Mouse (Mus musculus) embryonic facial prominence, embryonic 10.5 days (tissue): ENCODE measurements around the gene Taf5l. TPM values are rescaled to one million over a fixed set of nuclear protein-coding genes. Genes with fewer than 3 reads are reported as not detected.
"Not testable (repeated sequence)": the region's sequence is repeated elsewhere in the genome, so short reads cannot be mapped to it uniquely, and the experiment has no call there.

Source experiments
- DNase-seq: peaks from one replicate; pipeline ENCODE4 v3.0.0-alpha.2; 2017; ENCODE audit warnings: low spot score
- H3K27ac ChIP-seq: fragments of 300-500 bp; sonication (generic); replicated peaks from 2 replicates; pipeline ENCODE4 v1.5.1; 2016; ENCODE audit warnings: mild to moderate bottlenecking
- H3K27me3 ChIP-seq: fragments of 300-500 bp; sonication (generic); replicated peaks from 2 replicates; pipeline ENCODE4 v1.6.1; 2016; ENCODE audit warnings: low read depth, mild to moderate bottlenecking; ENCODE audit not compliant: poor library complexity, severe bottlenecking
- H3K36me3 ChIP-seq: fragments of 300-500 bp; sonication (generic); replicated peaks from 2 replicates; pipeline ENCODE4 v1.6.1; 2016; ENCODE audit warnings: mild to moderate bottlenecking, moderate library complexity
- H3K4me1 ChIP-seq: fragments of 300-500 bp; sonication (generic); 2 replicates; pipeline ENCODE4 v1.6.1; 2016
- H3K4me3 ChIP-seq: fragments of 300-500 bp; sonication (generic); 2 replicates; pipeline ENCODE4 v1.5.1; 2016; ENCODE audit warnings: mild to moderate bottlenecking, moderate library complexity
- H3K9me3 ChIP-seq: fragments of 300-500 bp; sonication (generic); 2 replicates; pipeline ENCODE4 v1.6.1; 2016; ENCODE audit warnings: mild to moderate bottlenecking
- WGBS: fragments of 180-500 bp; shearing (Covaris S2); methylation state at CpG from one replicate; pipeline ENCODE4 v1.1.7; 2016; 5-methylcytosine and 5-hydroxymethylcytosine counted together
- polyA plus RNA-seq: library from polyadenylated mRNA; unstranded; fragments of >200 nt; fragmentation: Nextera tagmentation; extraction: Ambion mirVana; gene quantifications from 2 replicates; pipeline ENCODE4 v1.2.1, GENCODE M21; 2016

The Taf5l gene
- polyA plus RNA-seq, 1 experiment from 2014 or later, result 46.4 TPM

DNA sequence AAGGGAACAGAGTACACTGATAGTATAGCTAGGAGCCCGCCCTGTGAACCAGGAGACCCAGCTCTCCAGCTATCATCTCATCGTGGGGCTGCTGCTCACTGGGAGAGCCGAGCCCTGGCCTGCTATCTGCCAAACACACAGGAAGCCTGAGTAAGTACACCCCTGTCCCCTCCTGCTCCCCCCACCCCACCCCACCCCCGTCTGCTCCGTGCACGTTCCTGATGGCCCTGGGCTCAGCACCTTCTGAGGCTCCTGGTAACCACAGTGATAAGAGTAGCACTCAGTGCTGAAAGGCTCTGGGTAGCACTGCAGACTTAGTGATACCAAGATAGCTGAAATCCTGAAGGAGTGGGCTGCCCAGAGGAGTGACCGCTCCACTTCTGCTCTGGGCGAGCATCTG lies 42.3 kb downstream of the Taf5l start:
- no peak overlapping the region for H3K27ac ChIP-seq
- peaks cover 18% of the 10 kb centered on the region for H3K27me3 ChIP-seq
- 75% methylated on average over 8 of the region's 8 CpGs for WGBS
- H3K36me3 ChIP-seq, result 0 out of 2 replicates have a peak, but pooled peaks cover 4% of the 10 kb centered on the region
- DNase-seq, result no peak
- H3K4me1 ChIP-seq, result peaks cover 28% of the 10 kb centered on the region
- H3K4me3 ChIP-seq, result no peak overlapping the region; the same call in 1 of the 2 replicates
- no peaks in the 10 kb centered on the region for H3K9me3 ChIP-seq

DNA sequence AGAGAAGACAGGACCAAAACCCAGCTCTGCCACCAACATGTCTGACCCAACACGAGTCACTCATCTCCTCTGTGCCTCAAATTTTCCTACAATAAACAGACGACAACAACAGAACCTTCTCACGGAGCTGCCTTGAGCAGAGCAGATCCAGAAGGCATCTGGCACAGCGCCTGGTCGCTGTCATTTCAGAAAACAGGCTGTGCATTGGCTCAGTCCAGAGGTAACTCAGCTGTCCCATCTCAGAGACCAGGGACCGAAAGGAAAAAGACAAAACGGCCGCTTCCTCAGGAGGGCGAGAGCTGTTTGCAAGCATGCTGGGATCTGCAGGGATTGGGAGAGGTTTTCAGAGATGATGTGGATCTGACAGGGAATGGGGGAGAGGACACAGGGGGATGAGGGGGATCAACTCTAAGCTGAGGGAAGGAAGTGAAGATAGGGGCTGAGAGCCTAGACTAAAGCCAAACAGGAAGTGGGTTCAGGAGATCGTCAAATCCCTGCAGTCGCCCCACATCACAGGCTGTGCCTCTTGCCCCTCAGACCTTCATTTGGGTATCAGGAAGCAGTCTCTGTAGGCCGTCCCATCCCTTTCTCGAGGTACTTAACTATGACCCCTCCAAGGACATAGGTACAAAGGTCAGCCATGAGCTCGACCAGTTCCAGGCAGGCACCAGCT lies 42.9 kb downstream of the Taf5l start:
- DNase-seq, result no peak
- Histone ChIP-seq H3K9me3 (no peaks in the 10 kb centered on the region), H3K4me3 (no peak overlapping the region; the same call in 1 of the 2 replicates), H3K27me3 (peaks cover 18% of the 10 kb centered on the region), H3K27ac (no peak overlapping the region), H3K4me1 (peaks cover 25% of the 10 kb centered on the region), H3K36me3 (0 out of 2 replicates have a peak, but pooled peaks cover 4% of the 10 kb centered on the region)
- WGBS, result 72% methylated on average over 14 of the region's 14 CpGs

DNA sequence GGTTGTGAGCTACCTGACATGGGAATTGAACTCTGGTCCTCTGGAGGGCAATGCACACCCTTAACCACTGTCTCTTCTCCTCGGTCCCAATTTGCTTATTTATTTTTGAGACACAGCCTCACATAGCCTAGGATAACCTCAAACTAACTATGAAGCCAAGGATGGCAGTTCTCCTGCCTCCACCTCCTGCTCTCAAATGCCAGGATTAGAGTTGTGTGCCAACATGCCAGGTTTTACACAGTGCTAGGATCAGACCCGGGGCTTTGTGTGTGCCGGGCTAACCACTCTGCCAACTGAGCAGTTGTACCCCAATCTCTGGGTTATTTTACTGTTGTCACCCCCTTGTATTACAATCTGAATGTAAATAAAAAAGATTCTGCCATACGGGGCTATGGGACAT lies 43.7 kb downstream of the Taf5l start:
- peaks cover 18% of the 10 kb centered on the region for H3K27me3 ChIP-seq
- H3K4me3 ChIP-seq, result no peak overlapping the region
- 93% methylated on average over 4 of the region's 4 CpGs for WGBS
- peaks cover 17% of the 10 kb centered on the region for H3K4me1 ChIP-seq
- no peak overlapping the region for H3K27ac ChIP-seq
- H3K9me3 ChIP-seq, result no peaks in the 10 kb centered on the region
- DNase-seq, result no peak
- 0 out of 2 replicates have a peak, but pooled peaks cover 4% of the 10 kb centered on the region for H3K36me3 ChIP-seq

DNA sequence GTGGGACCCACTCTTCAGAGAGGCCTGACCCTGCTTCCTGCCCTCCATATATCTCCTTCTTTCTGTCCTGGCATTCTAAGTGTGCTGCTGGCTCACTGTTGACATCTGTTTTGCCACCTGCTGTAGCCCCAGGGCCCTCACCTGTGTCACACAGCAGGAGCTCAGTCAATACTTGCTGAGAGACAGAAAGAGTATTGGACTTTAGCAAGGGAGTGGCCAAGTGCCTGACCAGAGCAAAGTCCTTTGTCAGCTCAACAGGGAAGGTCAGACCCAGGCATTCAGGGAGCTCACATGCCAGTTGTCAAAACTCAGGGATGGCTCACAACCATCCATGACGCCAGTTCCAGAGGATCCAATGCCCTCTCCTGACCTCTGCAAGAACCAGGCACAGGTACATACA lies 47.7 kb downstream of the Taf5l start:
- H3K36me3 ChIP-seq, result peaks cover 15% of the 10 kb centered on the region; the same call in 1 of the 2 replicates
- no peaks in the 10 kb centered on the region for H3K27me3 ChIP-seq
- H3K4me1 ChIP-seq, result peaks cover 4% of the 10 kb centered on the region; the same call in 1 of the 2 replicates
- no peaks in the 10 kb centered on the region for H3K9me3 ChIP-seq
- no peak for DNase-seq
- no peak overlapping the region for H3K4me3 ChIP-seq
- 77% methylated on average over 1 of the region's 1 CpGs for WGBS
- no peak overlapping the region for H3K27ac ChIP-seq

DNA sequence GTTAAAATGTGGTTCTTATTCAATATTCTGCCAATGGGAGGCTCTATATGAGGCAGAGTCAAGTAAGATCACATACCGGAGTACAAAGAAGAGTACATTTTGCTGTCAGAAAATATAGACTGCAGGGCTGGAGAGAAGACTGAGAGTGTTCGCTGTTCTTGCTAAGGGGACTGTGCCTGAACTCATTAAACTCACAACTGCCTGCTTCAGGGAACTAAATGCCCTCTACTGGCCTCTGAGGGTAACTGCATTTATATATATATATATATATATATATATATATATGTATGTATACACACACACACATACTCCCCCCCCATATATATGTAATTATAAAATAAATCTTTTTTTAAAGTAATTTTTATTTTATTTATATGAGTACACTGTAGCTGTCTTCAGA lies 54.3 kb downstream of the Taf5l start:
- H3K9me3 ChIP-seq, result no peaks in the 10 kb centered on the region
- H3K36me3 ChIP-seq, result peaks cover 41% of the 10 kb centered on the region
- H3K4me1 ChIP-seq, result no peaks in the 10 kb centered on the region
- H3K27me3 ChIP-seq, result no peaks in the 10 kb centered on the region
- WGBS, result 71% methylated on average over 2 of the region's 2 CpGs
- no peak overlapping the region for H3K4me3 ChIP-seq
- no peak for DNase-seq
- no peak overlapping the region for H3K27ac ChIP-seq

DNA sequence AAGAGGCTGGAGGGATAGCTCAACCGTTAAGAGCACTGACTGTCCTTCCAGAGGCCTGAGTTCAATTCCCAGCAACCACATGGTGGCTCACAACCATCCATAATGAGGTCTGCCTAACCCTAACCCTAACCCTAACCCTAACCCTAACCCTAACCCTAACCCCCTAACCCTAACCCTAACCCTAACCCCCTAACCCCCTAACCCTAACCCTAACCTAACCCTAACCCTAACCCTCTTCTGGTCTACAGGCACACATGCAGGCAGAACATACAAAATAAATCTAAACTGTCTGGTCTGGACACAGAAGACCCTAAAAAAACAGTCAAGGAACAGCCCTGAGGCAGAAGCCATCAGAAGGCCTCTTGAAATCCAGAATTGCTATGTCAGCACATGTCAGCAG lies 59.8 kb downstream of the Taf5l start:
- 74% methylated on average over 1 of the region's 1 CpGs for WGBS

DNA sequence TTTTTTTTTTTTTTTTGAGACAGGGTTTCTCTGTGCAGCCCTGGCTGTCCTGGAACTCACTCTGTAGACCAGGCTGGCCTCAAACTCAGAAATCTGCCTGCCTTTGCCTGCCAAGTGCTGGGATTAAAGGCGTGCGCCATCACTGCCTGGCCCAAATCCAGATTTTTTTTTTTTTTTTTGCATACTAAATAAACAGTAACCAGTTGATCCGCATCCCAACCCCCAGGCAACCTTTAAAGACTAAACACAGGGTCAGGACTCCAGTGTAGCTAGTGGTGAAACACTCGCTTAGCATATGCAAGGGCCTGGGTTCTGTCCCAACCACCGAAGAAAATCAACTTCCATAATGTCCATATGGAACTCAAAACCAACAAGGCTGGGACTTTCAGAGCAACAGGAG lies 60.6 kb downstream of the Taf5l start:
- DNase-seq, H3K9me3 ChIP-seq, H3K4me3 ChIP-seq, H3K4me1 ChIP-seq, H3K27ac ChIP-seq, H3K27me3 ChIP-seq: not testable (repeated sequence)
- peaks cover 64% of the 10 kb centered on the region for H3K36me3 ChIP-seq
- 94% methylated on average over 5 of the region's 5 CpGs for WGBS

More for the DNA sequence above, 59.8 kb downstream of the Taf5l start:
- peaks cover 70% of the 10 kb centered on the region for H3K36me3 ChIP-seq
- no peaks in the 10 kb centered on the region for H3K9me3 ChIP-seq
- no peak overlapping the region for H3K4me3 ChIP-seq
- H3K4me1 ChIP-seq, result no peaks in the 10 kb centered on the region
- H3K27me3 ChIP-seq, result no peaks in the 10 kb centered on the region
- DNase-seq, result no peak
- H3K27ac ChIP-seq, result no peak overlapping the region

DNA sequence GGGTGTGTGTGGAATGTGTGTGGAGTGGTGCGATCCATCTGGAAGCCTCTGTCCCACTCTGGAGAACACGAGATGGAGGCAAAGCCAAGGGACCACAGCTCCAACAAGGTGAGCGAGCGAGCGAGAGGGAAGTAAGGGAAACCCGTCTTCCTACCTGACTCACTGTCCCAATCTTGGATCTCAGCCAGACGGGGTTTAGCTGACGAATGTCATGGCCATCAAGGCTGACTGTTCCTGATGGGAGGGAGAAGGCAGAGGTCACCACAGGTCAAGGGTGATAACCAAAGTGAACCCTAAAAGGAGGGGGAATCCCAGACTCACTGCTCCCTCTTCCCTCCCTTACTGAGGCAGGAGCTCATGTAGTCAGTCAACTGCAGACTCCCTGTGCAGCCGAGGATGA lies 61.1 kb downstream of the Taf5l start:
- H3K27ac ChIP-seq, result no peak overlapping the region
- H3K4me3 ChIP-seq, result no peak overlapping the region
- no peaks in the 10 kb centered on the region for H3K9me3 ChIP-seq
- no peak for DNase-seq
- H3K27me3 ChIP-seq, result no peaks in the 10 kb centered on the region
- H3K4me1 ChIP-seq, result no peaks in the 10 kb centered on the region
- 86% methylated on average over 9 of the region's 9 CpGs for WGBS
- peaks cover 67% of the 10 kb centered on the region for H3K36me3 ChIP-seq

DNA sequence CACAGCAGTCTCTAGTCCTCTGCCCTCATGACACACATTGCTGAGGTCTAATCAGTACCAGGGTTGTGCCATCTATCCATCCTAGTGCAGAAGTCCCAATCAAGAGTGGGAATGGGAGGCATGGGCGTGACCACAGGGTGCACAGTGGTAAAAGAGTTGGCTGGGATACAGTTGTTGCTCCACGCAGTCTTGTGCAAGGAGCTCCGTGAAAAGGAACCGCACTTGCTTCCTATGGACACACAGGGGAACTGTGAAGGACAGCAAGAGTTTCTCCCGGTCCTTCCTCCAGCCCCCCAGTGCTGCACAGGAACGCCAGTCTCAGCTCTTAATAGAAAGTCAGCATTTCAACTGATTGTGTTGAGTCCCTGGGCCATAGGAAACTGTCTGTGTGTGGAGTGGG lies 61.7 kb downstream of the Taf5l start:
- Histone ChIP-seq H3K27ac (no peak overlapping the region), H3K4me1 (no peaks in the 10 kb centered on the region), H3K4me3 (no peak overlapping the region), H3K36me3 (peaks cover 68% of the 10 kb centered on the region), H3K9me3 (no peaks in the 10 kb centered on the region), H3K27me3 (no peaks in the 10 kb centered on the region)
- 91% methylated on average over 6 of the region's 6 CpGs for WGBS
- DNase-seq, result no peak

DNA sequence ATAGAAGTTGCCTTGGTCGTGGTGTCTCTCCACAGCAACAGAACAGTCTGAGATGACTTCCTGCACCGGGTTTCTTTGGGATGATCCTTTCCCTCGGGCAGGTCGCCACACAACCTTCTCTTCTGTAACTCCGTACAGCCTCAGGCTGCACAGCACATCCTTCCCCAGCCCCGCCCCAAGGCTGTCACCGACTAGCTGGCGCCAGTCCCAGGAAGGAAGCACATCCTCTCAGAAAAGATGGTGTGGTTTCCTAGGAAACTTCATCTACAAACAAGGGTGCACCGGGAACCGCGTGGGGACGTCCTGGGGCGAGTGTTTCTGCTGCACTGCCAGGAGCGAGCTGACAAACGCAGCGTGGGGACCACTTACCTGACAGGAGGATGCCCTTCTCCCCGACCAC lies 63.1 kb downstream of the Taf5l start:
- DNase-seq, result no peak
- no peaks in the 10 kb centered on the region for H3K9me3 ChIP-seq
- no peak overlapping the region for H3K4me3 ChIP-seq
- H3K27me3 ChIP-seq, result no peaks in the 10 kb centered on the region
- H3K4me1 ChIP-seq, result no peaks in the 10 kb centered on the region
- H3K36me3 ChIP-seq, result peaks cover 72% of the 10 kb centered on the region
- H3K27ac ChIP-seq, result no peak overlapping the region
- WGBS, result 80% methylated on average over 17 of the region's 17 CpGs

DNA sequence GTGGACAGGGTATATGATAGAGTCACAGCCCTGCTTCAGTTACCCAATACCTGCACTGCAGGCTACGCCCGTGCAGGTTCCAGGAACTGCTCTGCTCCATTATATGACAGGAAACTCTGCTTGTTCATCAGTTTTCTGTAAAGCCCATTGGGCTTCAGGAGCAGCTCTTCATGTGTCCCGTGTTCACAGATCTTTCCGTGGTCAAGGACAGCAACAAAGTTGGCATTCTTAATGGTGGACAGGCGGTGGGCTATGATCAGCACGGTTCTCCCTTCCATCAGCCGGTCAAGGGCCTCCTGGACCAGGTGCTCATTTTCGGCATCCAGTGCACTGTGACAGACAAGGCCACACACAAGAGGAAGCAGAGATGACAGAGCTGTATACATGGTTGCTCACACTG lies 67.0 kb downstream of the Taf5l start:
- Histone ChIP-seq H3K9me3 (no peaks in the 10 kb centered on the region), H3K27ac (no peak overlapping the region), H3K4me1 (peaks cover 9% of the 10 kb centered on the region), H3K36me3 (peaks cover 48% of the 10 kb centered on the region), H3K27me3 (no peaks in the 10 kb centered on the region), H3K4me3 (no peak overlapping the region)
- 92% methylated on average over 8 of the region's 8 CpGs for WGBS
- no peak for DNase-seq

DNA sequence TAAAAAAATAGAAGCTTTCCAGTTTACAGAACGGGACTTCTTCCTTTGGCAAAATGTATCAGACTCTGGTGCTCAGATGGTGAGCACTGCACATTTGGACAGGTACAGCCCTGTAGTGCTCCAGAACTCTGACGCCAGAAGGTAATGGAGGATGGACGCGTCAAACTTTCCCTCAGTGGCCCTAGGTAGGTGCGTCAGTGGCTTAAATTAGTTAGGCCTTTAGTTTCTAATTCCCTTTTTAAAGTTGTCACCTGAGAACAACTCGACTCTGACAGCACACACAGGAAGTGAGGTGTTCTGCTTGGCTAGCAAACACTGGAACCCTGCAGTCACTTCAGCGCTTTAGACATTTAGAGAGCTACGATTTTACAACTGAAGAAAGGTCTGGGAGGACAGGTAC lies 67.5 kb downstream of the Taf5l start:
- no peak overlapping the region for H3K27ac ChIP-seq
- H3K4me1 ChIP-seq, result peaks cover 9% of the 10 kb centered on the region
- no peak for DNase-seq
- 89% methylated on average over 8 of the region's 8 CpGs for WGBS
- H3K36me3 ChIP-seq, result peaks cover 42% of the 10 kb centered on the region
- H3K9me3 ChIP-seq, result no peaks in the 10 kb centered on the region
- H3K27me3 ChIP-seq, result no peaks in the 10 kb centered on the region
- H3K4me3 ChIP-seq, result no peak overlapping the region

DNA sequence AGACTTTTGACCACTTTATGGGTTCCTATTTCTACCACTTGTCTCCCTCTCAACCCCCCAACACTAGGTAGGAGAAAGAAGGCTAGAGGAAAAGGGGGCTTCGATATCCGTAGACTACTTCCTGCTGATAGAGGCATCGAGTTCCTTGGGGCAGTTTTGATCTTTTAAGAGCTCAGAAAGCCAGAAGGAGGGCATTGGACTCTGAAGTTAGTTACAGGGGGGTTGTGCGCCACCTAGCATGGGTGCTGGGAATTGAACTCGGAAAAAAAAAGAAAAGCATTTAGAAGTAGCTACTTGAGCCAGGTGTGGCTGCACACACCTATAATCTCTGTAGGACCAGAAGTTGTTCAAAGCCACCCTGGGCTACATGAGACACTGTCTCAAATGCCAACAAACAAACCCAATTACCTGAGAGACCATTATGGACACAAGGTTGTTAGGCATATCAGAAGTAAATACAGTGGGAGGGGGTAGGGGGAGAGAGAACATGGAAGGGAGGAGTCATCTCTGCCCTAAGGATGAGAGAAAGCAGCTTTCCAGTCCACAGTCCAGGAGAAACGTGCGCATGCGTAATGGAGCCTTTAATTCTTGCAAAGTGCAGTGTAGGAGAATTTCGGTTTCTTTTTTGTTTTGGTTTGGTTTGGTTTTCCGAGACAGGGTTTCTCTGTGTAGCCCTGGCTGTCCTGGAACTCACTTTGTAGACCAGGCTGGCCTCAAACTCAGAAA lies 71.0 kb downstream of the Taf5l start:
- peak; percentile 65 for DNase-seq
- WGBS, result 32% methylated on average over 10 of the region's 10 CpGs
- peaks cover 18% of the 10 kb centered on the region for H3K4me1 ChIP-seq
- peaks cover 41% of the 10 kb centered on the region for H3K36me3 ChIP-seq
- no peaks in the 10 kb centered on the region for H3K27me3 ChIP-seq
- peak overlapping the region; percentile 75 for H3K4me3 ChIP-seq
- H3K9me3 ChIP-seq, result no peaks in the 10 kb centered on the region
- peak overlapping the region; percentile 89 for H3K27ac ChIP-seq
